Mouse (Mus musculus) ES-E14 (cell line): Measurements from ENCODE around the gene T2. TPM values are rescaled to one million over a fixed set of nuclear protein-coding genes. Genes with fewer than 3 reads are reported as not detected.

Source experiments
- DNase-seq: peaks from one replicate; pipeline ENCODE4 v3.0.0-alpha.2; 2013; ENCODE audit warnings: low read depth, low spot score
- H3K27ac ChIP-seq: 2 replicates; pipeline ENCODE4 v1.5.1; 2012; ENCODE audit warnings: low read depth, mild to moderate bottlenecking, low read length, moderate library complexity, mixed read lengths; ENCODE audit not compliant: poor library complexity, insufficient read depth, severe bottlenecking
- H3K36me3 ChIP-seq: 2 replicates; pipeline ENCODE4 v1.6.1; 2012; ENCODE audit warnings: mild to moderate bottlenecking, low read length, moderate library complexity, mixed read lengths; ENCODE audit not compliant: control insufficient read depth, poor library complexity, insufficient read depth, severe bottlenecking
- H3K4me1 ChIP-seq, 2 experiments: fragments of 150-350 bp in 1 of 2; sonication (generic) in 1 of 2; 2 replicates each; pipeline ENCODE4 v1.6.1; 2012; ENCODE audit warnings: low read length in 2 of 2, mild to moderate bottlenecking in 1 of 2, mixed read lengths in 1 of 2; ENCODE audit not compliant: control insufficient read depth in 2 of 2, insufficient read depth in 2 of 2, poor library complexity in 1 of 2
- H3K4me3 ChIP-seq, 2 experiments: fragments of 150-350 bp in 1 of 2; sonication (generic) in 1 of 2; 2 replicates each; pipeline ENCODE4 v1.5.1; 2012; ENCODE audit warnings: low read length in 2 of 2, low read depth in 1 of 2, mild to moderate bottlenecking in 1 of 2, mixed read lengths in 1 of 2; ENCODE audit not compliant: insufficient read depth in 1 of 2, poor library complexity in 1 of 2, severe bottlenecking in 1 of 2
- H3K9ac ChIP-seq: 2 replicates; pipeline ENCODE4 v1.6.1; 2012; ENCODE audit warnings: low read depth, mild to moderate bottlenecking, low read length, mixed read lengths; ENCODE audit not compliant: poor library complexity, insufficient read depth, severe bottlenecking
- H3K9me3 ChIP-seq: fragments of 150-350 bp; sonication (generic); 2 replicates; pipeline ENCODE4 v1.6.1; 2012; ENCODE audit warnings: low read depth, mild to moderate bottlenecking, low read length; ENCODE audit not compliant: control insufficient read depth, insufficient read depth
- CHD2 ChIP-seq: IDR thresholded peaks from 2 replicates; pipeline ENCODE4 v1.6.1; 2014; ENCODE audit warnings: mild to moderate bottlenecking, low read depth, low read length, inconsistent platforms
- HCFC1 ChIP-seq: IDR thresholded peaks from 2 replicates; pipeline ENCODE4 v1.6.1; 2012; ENCODE audit warnings: low read length, inconsistent platforms, borderline replicate concordance; ENCODE audit not compliant: insufficient read depth
- MAFK ChIP-seq: IDR thresholded peaks from 2 replicates; pipeline ENCODE4 v1.6.1; 2014; ENCODE audit warnings: mild to moderate bottlenecking, low read depth, low read length, inconsistent platforms; ENCODE audit not compliant: insufficient read depth
- ZC3H11A ChIP-seq: IDR thresholded peaks from 2 replicates; pipeline ENCODE4 v1.6.1; 2012; ENCODE audit warnings: low read depth, mild to moderate bottlenecking, inconsistent platforms, low read length, borderline replicate concordance
- ZNF384 ChIP-seq: IDR thresholded peaks from 2 replicates; pipeline ENCODE4 v1.6.1; 2012; ENCODE audit warnings: low read depth, low read length, inconsistent platforms
- in situ Hi-C, 2 experiments: fragments of 600-800 bp; cut with MboI; formaldehyde crosslinking; loops; one replicate each; pipeline ENCODE4 v1.15.1; 2025; ENCODE audit warnings: low sequenced_read_pairs in 2 of 2, inconsistent platforms in 1 of 2; ENCODE audit not compliant: unreplicated experiment in 2 of 2
- total RNA-seq: library from RNA; depleted of rRNA; stranded (reverse); fragments of 300-350 nt; gene quantifications from 2 replicates; pipeline ENCODE4 v1.2.3, GENCODE M21; 2012

The T2 gene
- total RNA-seq, 1 experiment: 0.18 TPM

DNA sequence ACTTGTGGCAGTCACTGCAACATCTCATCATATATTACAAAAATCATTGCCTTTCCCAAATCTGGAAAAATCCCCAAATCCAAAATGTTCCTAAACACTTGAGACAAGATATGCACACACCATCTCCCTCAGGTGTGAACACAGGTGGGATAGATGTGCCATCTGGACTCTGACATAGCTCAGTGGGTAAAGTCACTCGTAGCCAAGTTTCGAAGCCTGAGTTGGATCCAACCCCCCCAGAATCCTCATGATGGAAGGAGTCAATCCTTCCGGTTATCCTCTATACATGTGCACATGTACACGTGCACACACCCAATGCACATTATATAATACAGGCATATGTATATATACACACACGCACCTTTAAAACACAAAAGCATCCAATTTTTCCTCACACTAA, 5.1 kb downstream of the T2 start:
- H3K4me3 ChIP-seq: no peak overlapping the region
- H3K36me3 ChIP-seq: no peaks in the 10 kb centered on the region
- in situ Hi-C loops: no loop called here
- H3K4me1 ChIP-seq: peaks cover 0 to 3% of the 10 kb centered on the region in 2 experiments; a peak in 1 of 4 replicates
- DNase-seq: no peak
- no peak overlapping the region for H3K27ac ChIP-seq
- no peaks in the 10 kb centered on the region for H3K9me3 ChIP-seq
- no peak overlapping the region for H3K9ac ChIP-seq
- no peak for TF ChIP-seq CHD2

GRCm38 (mm10) chr17:8361281-8362103, 5.7 kb downstream of the T2 start:
- Histone ChIP-seq H3K4me1 (peaks cover 0 to 3% of the 10 kb centered on the region in 2 experiments; a peak in 1 of 4 replicates), H3K9ac (no peak overlapping the region), H3K9me3 (no peaks in the 10 kb centered on the region), H3K4me3 (no peak overlapping the region), H3K36me3 (no peaks in the 10 kb centered on the region), H3K27ac (no peak overlapping the region)
- TF ChIP-seq ZC3H11A (no peak), CHD2 (no peak), ZNF384 (no peak), HCFC1 (no peak), MAFK (no peak)
- no peak for DNase-seq
- in situ Hi-C loops: no loop called here

DNA sequence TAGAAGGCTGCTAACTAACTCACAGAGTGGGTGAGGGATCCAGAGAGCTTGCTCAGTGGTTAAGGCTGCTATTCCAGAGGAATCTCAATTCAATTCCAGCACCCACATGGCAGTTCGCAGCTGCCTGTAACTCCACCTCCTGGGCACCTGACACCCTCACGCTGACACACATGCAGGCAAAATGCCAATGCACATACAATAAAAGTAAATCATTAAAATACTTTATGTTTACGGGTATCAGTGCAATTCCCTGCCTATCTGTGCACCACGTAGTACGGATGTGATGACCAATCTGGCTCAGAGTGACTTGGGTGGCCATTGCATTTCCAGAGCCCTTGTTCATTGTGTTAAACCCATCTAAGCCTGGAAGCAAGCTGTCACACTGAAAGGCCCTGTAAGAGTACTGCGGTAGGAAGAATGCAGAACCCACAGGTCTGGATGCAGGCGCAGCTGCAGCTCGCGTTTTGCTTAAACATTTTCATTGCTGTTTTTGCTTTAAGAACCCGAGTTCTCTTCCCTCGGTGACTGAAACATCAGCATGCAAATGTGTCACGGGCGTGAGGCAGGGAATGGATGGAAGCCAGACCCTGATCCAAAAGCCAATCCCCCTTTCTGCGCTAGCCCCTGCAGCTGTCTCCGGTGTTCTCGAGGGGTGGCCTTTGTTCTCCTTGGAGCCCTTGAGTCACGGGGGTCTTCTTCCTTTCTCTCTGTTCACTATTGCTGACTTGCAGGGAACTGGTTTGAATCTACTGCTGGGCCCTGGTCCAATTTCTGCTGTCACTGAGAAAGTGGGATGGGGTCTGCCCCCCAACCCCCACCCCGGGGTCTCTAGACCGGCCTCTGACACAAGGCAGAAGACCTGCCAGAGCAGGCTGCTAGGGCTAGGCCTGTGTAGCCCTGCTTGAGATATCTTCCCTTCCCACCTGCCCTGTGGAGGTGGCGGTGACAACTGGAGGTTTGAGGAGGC, 12.0 kb downstream of the T2 start:
- Histone ChIP-seq H3K27ac (0 out of 2 replicates have a peak overlapping the region, but pooled peaks have one; percentile 13), H3K4me1 (peaks cover 6 to 26% of the 10 kb centered on the region in 2 experiments), H3K4me3 (no peak overlapping the region), H3K9me3 (no peaks in the 10 kb centered on the region), H3K9ac (no peak overlapping the region), H3K36me3 (no peaks in the 10 kb centered on the region)
- in situ Hi-C loops: no loop called here
- no peak for DNase-seq
- TF ChIP-seq CHD2 (no peak), HCFC1 (no peak), MAFK (peak; percentile 4; the same call in 1 of the 2 replicates), ZC3H11A (no peak), ZNF384 (no peak)

- Histone ChIP-seq H3K36me3 (no peaks in the 10 kb centered on the region), H3K9ac (no peak overlapping the region), H3K4me1 (peaks cover 6 to 31% of the 10 kb centered on the region in 2 experiments), H3K4me3 (no peak overlapping the region), H3K9me3 (no peaks in the 10 kb centered on the region), H3K27ac (no peak overlapping the region)
- TF ChIP-seq HCFC1 (no peak), ZC3H11A (no peak), ZNF384 (no peak), MAFK (no peak), CHD2 (no peak)
- in situ Hi-C loops: no loop called here
- DNase-seq: no peak
Measured at GRCm38 (mm10) chr17:8368570-8368969, 12.8 kb downstream of the T2 start.
